Mouse (Mus musculus): ENCODE measurements around the gene Poldip2. TPM values are rescaled to one million over a fixed set of nuclear protein-coding genes. Genes with fewer than 3 reads are reported as not detected.
"Not testable (repeated sequence)": the region's sequence is repeated elsewhere in the genome, so short reads cannot be mapped to it uniquely, and the experiment has no call there.

Gene Poldip2
- polyA plus RNA-seq, 1 experiment from 2014 or later: 192 TPM

DNA sequence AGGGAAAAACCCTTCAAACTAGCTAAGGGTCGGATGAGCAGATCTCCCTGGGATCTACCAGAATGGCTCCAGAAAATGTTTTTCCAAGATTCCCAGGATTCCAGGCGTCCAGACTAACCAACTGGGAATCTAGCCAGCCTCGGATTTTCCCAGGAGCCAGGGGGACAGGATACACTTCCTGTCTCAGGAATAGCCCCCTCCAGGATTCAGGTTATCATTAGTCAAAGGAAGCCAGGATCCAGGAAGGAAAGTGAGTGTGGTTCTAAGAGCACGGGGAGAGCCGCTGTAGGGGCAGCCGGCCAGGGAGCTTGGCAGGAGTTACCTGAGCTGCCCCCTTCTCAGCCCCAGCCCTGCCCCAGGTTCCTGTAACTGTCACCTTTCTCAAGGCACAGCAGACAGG is 19.1 kb downstream of the Poldip2 start:
- no peak overlapping the region for H3K9ac ChIP-seq (replicated peaks)
- peak overlapping the region; percentile 15; the same call in 1 of the 2 replicates for H3K27ac ChIP-seq (replicated peaks)
- H3K9me3 ChIP-seq (replicated peaks): no peaks in the 10 kb centered on the region
- peaks cover 20% of the 10 kb centered on the region for H3K4me1 ChIP-seq
- no peak for ATAC-seq (ENCODE audit: low FRiP score)
- WGBS: 83% methylated on average over 6 of the region's 6 CpGs
- peaks cover 42% of the 10 kb centered on the region for H3K36me3 ChIP-seq
- no peak overlapping the region for H3K4me2 ChIP-seq
- no peak overlapping the region for H3K4me3 ChIP-seq (replicated peaks)
- H3K27me3 ChIP-seq (replicated peaks): no peaks in the 10 kb centered on the region

DNA sequence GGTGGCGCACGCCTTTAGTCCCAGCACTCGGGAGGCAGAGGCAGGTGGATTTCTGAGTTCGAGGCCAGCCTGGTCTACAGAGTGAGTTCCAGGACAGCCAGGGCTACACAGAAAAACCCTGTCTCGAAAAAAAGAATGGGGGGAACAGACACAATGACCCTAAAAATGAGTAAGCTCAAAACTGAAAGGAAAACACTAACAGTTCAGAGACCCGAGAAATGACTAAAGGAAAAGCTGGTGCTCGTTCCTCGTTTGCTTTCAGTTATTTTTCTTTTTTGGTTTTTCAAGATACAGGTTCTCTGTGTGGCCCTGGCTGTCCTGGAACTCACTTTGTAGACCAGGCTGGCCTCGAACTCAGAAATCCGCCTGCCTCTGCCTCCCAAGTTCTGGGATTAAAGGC is 19.5 kb downstream of the Poldip2 start:
- not testable (repeated sequence) for ATAC-seq (ENCODE audit: low FRiP score); H3K27me3 ChIP-seq (replicated peaks); H3K4me2 ChIP-seq; H3K9me3 ChIP-seq (replicated peaks); H3K27ac ChIP-seq (replicated peaks); H3K9ac ChIP-seq (replicated peaks); H3K4me3 ChIP-seq (replicated peaks)
- WGBS: 95% methylated on average over 10 of the region's 10 CpGs
- Histone ChIP-seq H3K4me1 (peaks cover 20% of the 10 kb centered on the region), H3K36me3 (peaks cover 37% of the 10 kb centered on the region)

DNA sequence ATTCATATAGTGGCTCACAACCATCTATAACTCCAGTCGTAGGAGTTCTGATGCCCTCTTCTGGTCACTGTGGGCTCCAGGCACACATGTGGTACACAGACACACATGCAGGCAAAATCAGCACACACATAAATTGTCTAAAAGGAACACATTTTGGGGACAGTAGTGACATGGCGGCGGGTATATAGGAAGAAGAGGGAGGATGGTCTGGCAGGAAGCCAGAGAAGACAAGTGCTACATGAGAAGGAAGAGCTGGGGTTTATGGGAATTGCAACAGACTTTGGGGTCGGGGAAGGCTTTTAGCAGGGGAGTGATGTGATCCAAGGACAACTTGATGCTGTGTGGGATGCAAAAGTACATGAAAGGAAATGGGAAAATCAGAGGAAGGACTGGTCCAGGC is 22.5 kb downstream of the Poldip2 start:
- Histone ChIP-seq H3K4me1 (peaks cover 42% of the 10 kb centered on the region), H3K27me3 (replicated peaks) (no peaks in the 10 kb centered on the region), H3K9ac (replicated peaks) (no peak overlapping the region), H3K36me3 (peaks cover 21% of the 10 kb centered on the region), H3K9me3 (replicated peaks) (no peaks in the 10 kb centered on the region), H3K4me3 (replicated peaks) (peak overlapping the region; percentile 88), H3K27ac (replicated peaks) (peak overlapping the region; percentile 95), H3K4me2 (peak overlapping the region; percentile 84)
- WGBS: 87% methylated on average over 4 of the region's 4 CpGs
- ATAC-seq (ENCODE audit: low FRiP score): no peak

DNA sequence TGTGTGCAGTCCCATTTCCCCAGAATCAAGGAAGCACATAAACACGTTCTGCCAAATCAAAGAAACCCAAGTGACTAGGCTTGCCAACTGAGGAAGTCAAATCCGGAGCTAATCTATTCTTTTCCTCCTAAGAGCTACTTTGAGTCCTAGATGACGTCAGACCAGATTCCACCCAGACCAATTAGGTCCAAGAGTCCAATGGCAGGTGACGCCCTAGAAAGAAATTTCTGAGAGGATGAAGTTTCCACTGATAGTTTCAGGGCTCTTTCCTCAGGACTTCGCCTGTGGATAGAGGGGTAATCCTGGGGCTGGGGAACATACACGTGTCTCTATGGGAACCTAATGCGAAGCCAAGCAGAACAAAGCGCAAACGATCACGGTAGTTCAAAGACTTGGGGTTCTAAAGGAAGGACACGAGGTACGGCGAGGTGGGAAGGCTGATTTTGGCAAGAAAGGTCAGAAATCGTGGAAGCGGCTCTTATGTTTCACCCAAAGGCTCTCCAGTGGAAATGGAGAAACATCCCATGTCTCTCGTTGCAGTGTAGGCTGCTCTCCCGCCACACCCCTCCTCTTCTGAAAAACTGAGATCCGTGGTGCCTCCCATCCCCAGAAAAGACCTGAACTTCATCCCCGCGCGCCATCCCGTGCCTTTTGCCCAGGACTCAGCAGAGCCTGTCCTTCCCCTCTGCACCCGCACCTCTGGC is 23.5 kb downstream of the Poldip2 start:
- H3K36me3 ChIP-seq: peaks cover 22% of the 10 kb centered on the region
- peak overlapping the region; percentile 95 for H3K27ac ChIP-seq (replicated peaks)
- 1% methylated on average over 23 of the region's 23 CpGs for whole genome bisulfite sequencing
- ATAC-seq (ENCODE audit: low FRiP score): peak; percentile 21
- no peaks in the 10 kb centered on the region for H3K27me3 ChIP-seq (replicated peaks)
- peak overlapping the region; percentile 79 for H3K9ac ChIP-seq (replicated peaks)
- no peaks in the 10 kb centered on the region for H3K9me3 ChIP-seq (replicated peaks)
- peaks cover 42% of the 10 kb centered on the region for H3K4me1 ChIP-seq
- peak overlapping the region; percentile 84 for H3K4me2 ChIP-seq
- H3K4me3 ChIP-seq (replicated peaks): peak overlapping the region; percentile 88

DNA sequence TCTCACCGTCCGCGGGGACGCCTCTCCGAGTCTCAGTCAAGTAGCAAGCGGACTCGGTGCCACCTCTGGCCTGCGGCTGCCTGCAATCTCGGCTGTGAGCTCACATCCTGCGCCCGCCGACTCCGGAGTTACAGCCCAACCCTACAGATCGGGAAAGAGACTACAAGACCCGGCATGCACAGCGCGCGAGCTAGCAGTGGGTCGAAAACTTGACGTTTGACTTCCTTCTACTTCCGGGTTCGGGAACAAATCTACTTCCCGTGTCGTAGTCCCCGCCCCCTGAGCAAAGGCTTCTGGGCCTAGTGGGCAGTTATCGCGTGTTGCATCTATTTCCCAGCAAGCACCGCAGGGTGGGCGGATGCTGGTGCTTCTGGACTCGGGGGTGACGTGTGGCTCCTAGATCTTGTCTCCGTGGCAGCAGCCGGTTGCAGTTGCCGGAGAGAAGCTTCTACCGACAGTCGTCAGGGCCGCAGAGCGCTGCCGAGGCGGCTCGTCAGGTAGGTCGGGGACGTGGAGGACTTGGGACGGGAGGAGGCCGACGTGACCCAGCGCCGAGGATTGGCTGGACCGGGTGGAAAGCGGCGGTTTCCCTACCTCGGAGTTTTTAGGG is 24.2 kb downstream of the Poldip2 start, which contains the start of the genes Tnfaip1 and Ift20:
Gene Tnfaip1, minus strand, starts transcription at position 253 of the 610 bp plus-strand sequence.
Gene Ift20, plus strand, starts transcription at position 282 of the 610 bp plus-strand sequence.
- Histone ChIP-seq H3K4me2 (peak within 1 kb of the TSS; percentile 84), H3K9me3 (replicated peaks) (no peaks in the 10 kb centered on the region), H3K4me1 (peaks cover 38% of the 10 kb centered on the region), H3K4me3 (replicated peaks) (peak within 1 kb of the TSS; percentile 88), H3K36me3 (peaks cover 28% of the 10 kb centered on the region), H3K27me3 (replicated peaks) (no peaks in the 10 kb centered on the region), H3K9ac (replicated peaks) (peak within 1 kb of the TSS; percentile 80), H3K27ac (replicated peaks) (peak within 1 kb of the TSS; percentile 95)
- peak; percentile 97 for ATAC-seq (ENCODE audit: low FRiP score)
- under 1% methylated on average over 52 of the region's 52 CpGs for WGBS

DNA sequence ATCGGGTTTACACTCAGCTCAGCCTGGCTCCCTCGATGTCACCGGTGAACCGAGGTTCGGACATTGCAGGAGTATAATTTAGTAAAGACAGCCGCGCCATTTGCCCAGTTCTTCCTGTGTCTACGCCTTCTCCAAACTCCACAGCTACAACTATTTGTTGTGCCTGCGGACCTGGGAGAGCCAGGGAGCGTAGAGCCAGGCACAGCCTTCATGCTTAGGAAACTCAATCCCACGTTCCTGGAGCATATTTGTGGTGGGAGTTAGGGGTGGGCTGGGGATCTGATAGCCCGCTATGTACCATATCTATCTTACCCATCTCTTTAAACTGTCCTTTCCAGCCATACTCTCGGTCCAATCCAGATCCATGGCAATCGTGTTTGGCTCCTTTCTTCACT is 24.7 kb downstream of the Poldip2 start:
- Histone ChIP-seq H3K27me3 (replicated peaks) (no peaks in the 10 kb centered on the region), H3K4me3 (replicated peaks) (peak overlapping the region; percentile 88), H3K27ac (replicated peaks) (peak overlapping the region; percentile 95), H3K4me2 (peak overlapping the region; percentile 80), H3K4me1 (peaks cover 37% of the 10 kb centered on the region), H3K9me3 (replicated peaks) (no peaks in the 10 kb centered on the region), H3K9ac (replicated peaks) (peak overlapping the region; percentile 80), H3K36me3 (peaks cover 31% of the 10 kb centered on the region)
- peak; percentile 5 for ATAC-seq (ENCODE audit: low FRiP score)
- WGBS: 4% methylated on average over 14 of the region's 14 CpGs

DNA sequence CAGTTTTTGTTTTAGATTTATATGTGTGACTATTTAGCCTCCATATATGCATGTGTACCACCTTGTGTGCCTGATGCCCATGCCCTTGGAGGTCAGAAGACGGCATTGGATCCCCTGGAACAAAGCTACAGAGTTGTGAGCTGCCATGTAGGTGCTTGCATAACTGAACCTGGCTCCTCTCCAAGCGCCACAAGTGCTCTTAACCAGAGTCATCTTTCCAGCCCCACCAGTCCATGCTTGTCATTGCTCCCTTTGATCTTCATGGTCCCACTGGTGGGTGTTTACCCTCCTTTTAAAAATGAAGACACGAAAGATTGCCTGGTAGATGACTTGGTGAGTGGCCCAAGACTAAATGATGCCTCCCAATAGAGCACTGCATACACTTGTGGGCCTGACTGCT is 28.4 kb downstream of the Poldip2 start:
- peaks cover 24% of the 10 kb centered on the region for H3K4me1 ChIP-seq
- H3K27me3 ChIP-seq (replicated peaks): no peaks in the 10 kb centered on the region
- WGBS: 89% methylated on average over 3 of the region's 3 CpGs
- no peak overlapping the region for H3K4me2 ChIP-seq
- no peak overlapping the region for H3K4me3 ChIP-seq (replicated peaks)
- no peak overlapping the region for H3K27ac ChIP-seq (replicated peaks)
- ATAC-seq (ENCODE audit: low FRiP score): no peak
- H3K9me3 ChIP-seq (replicated peaks): no peaks in the 10 kb centered on the region
- peaks cover 49% of the 10 kb centered on the region for H3K36me3 ChIP-seq
- H3K9ac ChIP-seq (replicated peaks): no peak overlapping the region

DNA sequence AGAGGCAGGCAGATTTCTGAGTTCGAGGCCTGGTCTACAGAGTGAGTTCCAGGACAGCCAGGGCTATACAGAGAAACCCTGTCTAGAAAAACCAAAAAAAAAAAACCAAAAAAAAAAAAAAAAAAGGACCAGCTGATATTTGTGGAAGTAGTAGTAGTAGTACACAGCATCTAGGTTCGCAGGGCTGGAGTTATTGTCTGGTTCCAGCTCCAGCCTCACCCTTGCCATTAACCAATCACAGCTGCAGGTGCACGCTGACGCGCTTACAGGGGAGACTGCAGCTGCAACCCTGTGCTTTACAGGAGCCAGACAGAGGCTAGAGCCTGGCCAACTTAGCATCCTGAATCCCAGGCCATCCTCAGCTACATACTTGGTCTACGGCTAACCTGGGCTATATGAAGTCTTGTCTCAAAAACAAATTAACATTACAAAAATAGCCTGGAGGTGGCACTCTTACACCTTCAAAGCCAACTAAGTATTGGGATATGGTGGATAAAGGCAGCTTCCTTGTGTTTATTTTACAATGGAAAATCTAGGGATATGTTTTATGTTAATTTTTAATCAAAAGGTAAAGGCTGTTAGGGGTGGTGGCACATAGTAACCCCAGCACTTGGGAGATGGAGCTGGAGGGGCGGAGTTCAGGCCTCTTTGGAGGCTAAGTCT is 32.6 kb downstream of the Poldip2 start:
- Histone ChIP-seq H3K4me1 (peaks cover 13% of the 10 kb centered on the region), H3K9ac (replicated peaks) (no peak overlapping the region), H3K27ac (replicated peaks) (no peak overlapping the region), H3K4me2 (no peak overlapping the region), H3K9me3 (replicated peaks) (no peaks in the 10 kb centered on the region), H3K4me3 (replicated peaks) (no peak overlapping the region), H3K36me3 (peaks cover 37% of the 10 kb centered on the region), H3K27me3 (replicated peaks) (no peaks in the 10 kb centered on the region)
- 94% methylated on average over 7 of the region's 7 CpGs for WGBS
- ATAC-seq (ENCODE audit: low FRiP score): no peak

DNA sequence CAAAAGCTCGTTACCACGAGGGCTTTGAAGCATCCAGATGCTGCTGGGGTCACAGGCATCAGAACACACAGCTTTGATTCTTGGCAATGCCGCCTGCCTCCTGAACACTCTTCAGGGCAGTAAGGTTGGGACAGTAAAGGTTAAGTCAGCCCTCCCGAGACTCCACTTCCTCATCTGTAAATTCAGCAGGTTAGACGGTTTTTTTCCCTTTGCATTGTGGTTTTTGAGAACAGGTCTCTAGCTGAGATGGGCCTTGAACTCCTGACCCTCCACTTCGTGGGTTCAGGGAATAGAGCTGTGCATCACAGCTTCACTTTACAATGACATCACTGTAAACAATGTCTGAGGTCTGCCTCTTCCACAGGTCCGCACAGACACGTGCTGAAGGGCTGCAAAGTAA is 33.2 kb downstream of the Poldip2 start:
- 77% methylated on average over 8 of the region's 8 CpGs for WGBS
- H3K27ac ChIP-seq (replicated peaks): no peak overlapping the region
- H3K27me3 ChIP-seq (replicated peaks): no peaks in the 10 kb centered on the region
- no peaks in the 10 kb centered on the region for H3K9me3 ChIP-seq (replicated peaks)
- H3K4me1 ChIP-seq: peaks cover 19% of the 10 kb centered on the region
- ATAC-seq (ENCODE audit: low FRiP score): no peak
- no peak overlapping the region for H3K4me3 ChIP-seq (replicated peaks)
- no peak overlapping the region for H3K9ac ChIP-seq (replicated peaks)
- no peak overlapping the region for H3K4me2 ChIP-seq
- peaks cover 31% of the 10 kb centered on the region for H3K36me3 ChIP-seq

DNA sequence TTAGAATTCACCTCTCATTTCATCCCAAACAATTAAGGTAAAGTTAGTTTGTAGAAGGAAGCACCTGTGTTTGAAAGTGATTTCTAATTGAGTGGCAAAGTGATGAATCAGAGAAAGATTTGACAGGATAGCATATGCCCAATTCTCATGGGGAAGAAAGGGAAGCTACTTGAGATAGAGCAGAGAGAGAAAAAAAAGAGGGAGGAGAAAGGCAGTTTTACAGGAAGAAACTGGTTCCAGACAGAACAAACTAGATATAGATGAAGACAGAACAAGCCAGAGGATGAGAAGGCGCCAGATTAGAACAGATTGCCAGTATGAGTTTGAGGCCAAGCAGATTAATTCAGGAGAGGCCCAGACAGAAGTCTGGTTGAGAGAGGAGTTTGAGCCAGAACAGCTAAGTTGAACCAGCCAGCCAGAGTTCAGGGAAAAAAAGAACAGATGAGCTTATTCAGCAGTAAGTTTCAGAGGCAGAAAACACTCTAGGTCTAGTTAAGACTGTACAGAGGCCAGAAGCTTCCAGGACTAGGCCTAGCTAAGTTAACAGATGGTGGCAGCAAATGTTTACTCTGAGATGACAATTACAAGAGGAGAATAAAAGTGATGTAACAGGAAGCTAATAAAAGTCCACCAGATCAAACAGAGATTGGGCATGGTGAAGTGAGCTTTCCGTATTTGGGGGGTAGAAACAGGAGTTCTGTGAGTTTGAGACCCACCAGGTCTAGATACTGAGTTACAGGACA is 35.9 kb downstream of the Poldip2 start:
- no peak overlapping the region for H3K4me3 ChIP-seq (replicated peaks)
- no peaks in the 10 kb centered on the region for H3K9me3 ChIP-seq (replicated peaks)
- no peak overlapping the region for H3K9ac ChIP-seq (replicated peaks)
- H3K4me2 ChIP-seq: no peak overlapping the region
- 88% methylated on average over 2 of the region's 2 CpGs for WGBS
- no peak for ATAC-seq (ENCODE audit: low FRiP score)
- no peaks in the 10 kb centered on the region for H3K27me3 ChIP-seq (replicated peaks)
- peaks cover 16% of the 10 kb centered on the region for H3K36me3 ChIP-seq
- H3K4me1 ChIP-seq: peaks cover 23% of the 10 kb centered on the region
- H3K27ac ChIP-seq (replicated peaks): no peak overlapping the region

DNA sequence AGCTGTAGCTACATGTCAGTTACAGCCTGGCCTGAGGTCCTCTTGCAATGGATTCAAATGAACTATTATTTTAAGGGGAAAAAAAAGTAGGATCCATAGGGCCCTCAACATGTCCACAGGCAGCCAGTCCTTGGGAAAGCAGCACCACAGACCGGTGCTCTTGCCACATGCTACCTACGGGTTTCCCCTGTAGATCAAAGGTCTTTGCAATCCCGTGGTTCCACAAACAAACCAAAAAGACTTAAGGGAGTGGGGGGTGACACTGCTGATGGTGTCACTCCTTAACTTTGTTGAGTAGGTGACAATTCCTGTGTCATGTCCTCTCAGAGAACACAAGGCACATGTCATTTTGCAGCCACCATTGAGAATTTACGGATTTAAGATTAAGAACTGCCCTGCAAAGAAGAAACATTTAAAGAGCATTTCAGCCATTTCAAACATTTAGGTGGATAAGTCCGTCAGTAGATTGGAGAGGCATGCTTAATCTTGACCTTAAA is 37.5 kb downstream of the Poldip2 start:
- H3K27me3 ChIP-seq (replicated peaks): no peaks in the 10 kb centered on the region
- 15% methylated on average over 5 of the region's 5 CpGs for WGBS
- peak overlapping the region; percentile 76 for H3K4me2 ChIP-seq
- 0 out of 2 replicates have a peak, but pooled peaks cover 5% of the 10 kb centered on the region for H3K9me3 ChIP-seq (replicated peaks)
- no peak for ATAC-seq (ENCODE audit: low FRiP score)
- peaks cover 23% of the 10 kb centered on the region for H3K4me1 ChIP-seq
- H3K36me3 ChIP-seq: peaks cover 5% of the 10 kb centered on the region; the same call in 1 of the 2 replicates
- H3K9ac ChIP-seq (replicated peaks): peak overlapping the region; percentile 70; the same call in 1 of the 2 replicates
- H3K4me3 ChIP-seq (replicated peaks): peak overlapping the region; percentile 66
- H3K27ac ChIP-seq (replicated peaks): no peak overlapping the region
